Mouse (Mus musculus) ES-E14 (cell line): Measurements from ENCODE around the gene Tnpo3.

Experiments
- CHD2 ChIP-seq: IDR thresholded peaks from 2 replicates; pipeline ENCODE4 v1.6.1; 2014; ENCODE audit warnings: mild to moderate bottlenecking, low read depth, low read length, inconsistent platforms
- HCFC1 ChIP-seq: IDR thresholded peaks from 2 replicates; pipeline ENCODE4 v1.6.1; 2012; ENCODE audit warnings: low read length, inconsistent platforms, borderline replicate concordance; ENCODE audit not compliant: insufficient read depth
- ZNF384 ChIP-seq: IDR thresholded peaks from 2 replicates; pipeline ENCODE4 v1.6.1; 2012; ENCODE audit warnings: low read depth, low read length, inconsistent platforms

GRCm38 (mm10) chr6:29581202-29581601 lies 28.5 kb downstream of the Tnpo3 start:
- no peak for TF ChIP-seq ZNF384
- TF ChIP-seq HCFC1, result no peak
- no peak for TF ChIP-seq CHD2
